Mouse (Mus musculus) hindbrain, embryonic 16.5 days (tissue): ENCODE results near the gene Olfr96. TPM values are rescaled to one million over a fixed set of nuclear protein-coding genes. Genes with fewer than 3 reads are reported as not detected.

Experiments used
- ATAC-seq: fragments of 200-750 bp; cut with Nextera tagmentation; 2 replicates; pipeline ENCODE4 v1.8.0; 2017; ENCODE audit warnings: moderate TSS enrichment, moderate library complexity
- H3K27ac ChIP-seq: fragments of 300-500 bp; sonication (generic); 2 replicates; pipeline ENCODE4 v1.5.1; 2014; ENCODE audit warnings: low read depth, mild to moderate bottlenecking, control low read depth, low read length, moderate library complexity
- H3K27me3 ChIP-seq: fragments of 300-500 bp; sonication (generic); replicated peaks from 2 replicates; pipeline ENCODE4 v1.6.1; 2014; ENCODE audit warnings: low read length; ENCODE audit not compliant: control insufficient read depth, insufficient read depth
- H3K36me3 ChIP-seq: fragments of 300-500 bp; sonication (generic); 2 replicates; pipeline ENCODE4 v1.6.1; 2014; ENCODE audit warnings: mild to moderate bottlenecking, low read length, moderate library complexity, mixed read lengths; ENCODE audit not compliant: control insufficient read depth, insufficient read depth
- H3K4me1 ChIP-seq: fragments of 300-500 bp; sonication (generic); 2 replicates; pipeline ENCODE4 v1.6.1; 2014; ENCODE audit warnings: low read depth, low read length; ENCODE audit not compliant: control insufficient read depth, insufficient read depth
- H3K4me2 ChIP-seq: fragments of 300-500 bp; sonication (generic); 2 replicates; pipeline ENCODE4 v1.6.1; 2014; ENCODE audit warnings: mild to moderate bottlenecking, low read length, control low read depth, moderate library complexity
- H3K4me3 ChIP-seq: fragments of 300-500 bp; sonication (generic); 2 replicates; pipeline ENCODE4 v1.5.1; 2014; ENCODE audit warnings: mild to moderate bottlenecking, low read length, control low read depth, moderate library complexity
- H3K9ac ChIP-seq: fragments of 300-500 bp; sonication (generic); 2 replicates; pipeline ENCODE4 v1.6.1; 2014; ENCODE audit warnings: low read depth, mild to moderate bottlenecking, control low read depth, low read length, moderate library complexity
- H3K9me3 ChIP-seq: fragments of 300-500 bp; sonication (generic); 2 replicates; pipeline ENCODE4 v1.6.1; 2014; ENCODE audit warnings: mild to moderate bottlenecking, low read length, moderate library complexity; ENCODE audit not compliant: control insufficient read depth
- WGBS: fragments of 180-500 bp; shearing (Covaris S2); extraction: QIAGEN DNeasy Blood & Tissue Kit; methylation state at CpG from one replicate; pipeline ENCODE4 v1.1.7; 2014; 5-methylcytosine and 5-hydroxymethylcytosine counted together
- polyA plus RNA-seq: library from polyadenylated mRNA; unstranded; fragments of >200 nt; fragmentation: Nextera tagmentation; extraction: Ambion mirVana; gene quantifications from 2 replicates; pipeline ENCODE4 v1.2.1, GENCODE M21; 2015

Gene Olfr96
- not detected in 2 replicates for polyA plus RNA-seq

DNA sequence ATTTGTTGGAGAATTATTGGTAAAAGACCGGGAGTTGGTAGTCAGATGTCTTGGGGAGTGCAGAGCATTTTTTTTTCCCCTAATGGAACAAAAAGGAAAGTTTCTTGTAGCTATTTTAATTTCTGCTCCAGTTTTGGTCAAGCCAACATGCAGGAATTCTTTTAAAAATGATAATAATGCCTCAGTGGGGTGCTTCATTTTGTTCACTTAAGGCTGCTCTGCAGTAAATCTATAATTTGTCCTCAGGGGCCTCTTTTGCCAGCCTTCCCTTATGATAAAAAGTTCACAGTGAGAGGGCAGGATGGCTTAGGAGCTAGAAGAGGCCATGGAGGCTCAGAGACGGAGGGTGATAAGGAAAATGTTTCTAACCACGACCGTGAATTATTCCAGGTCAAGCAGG lies at the start of gene Olfr96:
Olfr96 (plus strand) TSS at position 301 of the 400 bp plus-strand sequence.
- H3K27me3 ChIP-seq: no peaks in the 10 kb centered on the region
- no peak within 1 kb of the TSS for H3K4me2 ChIP-seq
- no peaks in the 10 kb centered on the region for H3K4me1 ChIP-seq
- no peak for ATAC-seq
- peaks cover 6% of the 10 kb centered on the region; the same call in 1 of the 2 replicates for H3K9me3 ChIP-seq
- H3K4me3 ChIP-seq: no peak within 1 kb of the TSS
- 69% methylated on average over 4 of the region's 4 CpGs for WGBS
- no peaks in the 10 kb centered on the region for H3K36me3 ChIP-seq
- no peak within 1 kb of the TSS for H3K9ac ChIP-seq
- no peak within 1 kb of the TSS for H3K27ac ChIP-seq

DNA sequence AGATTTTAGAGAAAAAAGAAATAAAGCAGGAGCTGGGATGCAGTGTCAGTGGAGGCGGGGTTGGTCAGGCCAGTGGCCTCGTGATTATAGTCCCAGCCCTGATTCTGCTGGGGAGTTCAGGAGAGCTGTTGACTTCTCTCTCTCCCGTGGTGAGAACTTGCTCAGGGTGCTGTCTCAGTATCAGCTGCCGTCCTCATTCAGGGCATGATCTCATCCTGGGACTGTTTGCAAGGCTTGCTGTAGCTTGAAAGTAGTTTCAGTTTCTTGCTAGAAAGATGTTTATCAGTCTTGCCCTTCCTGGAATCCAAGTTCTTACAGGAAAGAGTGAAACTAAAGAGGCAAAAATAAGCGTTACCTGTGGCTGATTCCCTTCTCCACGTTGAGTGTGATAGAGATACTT lies 34.5 kb upstream of the Olfr96 start:
- 58% methylated on average over 6 of the region's 6 CpGs for WGBS
- Histone ChIP-seq H3K9ac (no peak overlapping the region), H3K36me3 (no peaks in the 10 kb centered on the region), H3K27ac (no peak overlapping the region), H3K9me3 (no peaks in the 10 kb centered on the region), H3K27me3 (no peaks in the 10 kb centered on the region), H3K4me3 (no peak overlapping the region), H3K4me1 (no peaks in the 10 kb centered on the region), H3K4me2 (no peak overlapping the region)
- ATAC-seq: no peak

DNA sequence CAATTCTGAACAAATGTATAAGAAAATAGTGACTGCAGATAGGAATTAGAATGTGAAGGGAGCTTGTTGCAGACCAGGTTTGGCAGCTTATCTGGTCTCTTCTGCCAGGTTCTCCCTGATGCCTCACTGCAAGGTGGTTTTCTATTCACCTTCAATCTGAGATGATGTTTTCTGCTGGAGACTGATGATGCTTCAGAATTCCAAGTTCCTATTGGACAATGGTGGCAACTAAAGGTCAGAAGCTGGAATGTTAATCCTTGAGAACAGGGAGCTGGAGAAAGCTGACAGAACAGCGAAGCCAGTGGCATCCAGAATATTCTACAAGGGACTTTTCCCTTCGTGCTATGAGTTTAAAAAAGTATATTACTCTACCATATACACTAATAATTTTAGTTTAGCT lies 29.2 kb upstream of the Olfr96 start:
- no peak overlapping the region for H3K4me2 ChIP-seq
- H3K4me3 ChIP-seq: no peak overlapping the region
- no peaks in the 10 kb centered on the region for H3K9me3 ChIP-seq
- no peaks in the 10 kb centered on the region for H3K36me3 ChIP-seq
- no peaks in the 10 kb centered on the region for H3K4me1 ChIP-seq
- WGBS: 31% methylated on average over 2 of the region's 2 CpGs
- H3K9ac ChIP-seq: no peak overlapping the region
- peak; percentile 65; the same call in 1 of the 2 replicates for ATAC-seq
- no peak overlapping the region for H3K27ac ChIP-seq
- H3K27me3 ChIP-seq: peaks cover 4% of the 10 kb centered on the region; the same call in 1 of the 2 replicates

DNA sequence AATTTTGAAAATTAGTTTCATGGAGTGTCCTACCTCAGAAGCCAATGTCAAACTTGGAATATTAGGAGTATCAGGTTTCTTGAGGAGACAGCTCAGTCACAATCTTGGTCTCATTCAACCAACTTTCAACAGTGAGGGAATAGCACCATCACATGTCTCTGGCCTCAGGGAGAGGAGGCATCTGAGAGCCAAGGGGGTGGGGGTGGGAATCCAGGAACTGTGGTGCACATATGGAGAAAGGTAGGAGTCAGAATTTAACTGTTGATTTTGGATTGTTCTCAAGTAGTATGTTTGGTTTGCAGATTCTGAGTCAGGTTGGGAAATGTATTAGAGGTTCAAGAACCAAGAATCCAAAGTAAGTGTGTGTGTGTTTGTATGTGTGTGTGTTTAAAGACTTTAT lies 26.9 kb upstream of the Olfr96 start:
- no peak overlapping the region for H3K9ac ChIP-seq
- H3K27ac ChIP-seq: no peak overlapping the region
- H3K36me3 ChIP-seq: no peaks in the 10 kb centered on the region
- H3K4me2 ChIP-seq: no peak overlapping the region
- peaks cover 8% of the 10 kb centered on the region for H3K4me1 ChIP-seq
- H3K27me3 ChIP-seq: peaks cover 4% of the 10 kb centered on the region; the same call in 1 of the 2 replicates
- no peak for ATAC-seq
- no peak overlapping the region for H3K4me3 ChIP-seq
- H3K9me3 ChIP-seq: no peaks in the 10 kb centered on the region

DNA sequence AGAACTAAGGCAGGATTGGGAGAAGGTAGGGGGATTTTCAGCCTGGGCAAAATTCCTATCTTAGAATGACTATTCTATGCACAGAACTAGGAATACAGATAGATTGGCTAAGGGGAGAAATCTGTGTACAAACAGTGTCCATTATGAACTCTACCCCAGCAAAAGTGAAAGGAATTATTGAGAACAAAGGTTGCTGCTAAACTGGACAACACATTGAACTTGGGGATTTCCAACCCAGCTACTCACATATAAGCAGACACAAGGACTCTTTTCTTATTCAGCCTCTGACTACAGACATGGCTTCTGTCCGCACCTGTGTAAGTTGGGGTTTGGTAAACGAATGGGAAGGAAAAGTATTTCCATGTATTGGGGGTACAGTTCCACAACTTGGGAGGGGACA lies 26.3 kb upstream of the Olfr96 start, which contains the start of gene Ubd:
Ubd (plus strand) TSS at position 237 of the 400 bp plus-strand sequence.
- H3K9ac ChIP-seq: no peak within 1 kb of the TSS
- peaks cover 8% of the 10 kb centered on the region for H3K4me1 ChIP-seq
- peaks cover 4% of the 10 kb centered on the region; the same call in 1 of the 2 replicates for H3K27me3 ChIP-seq
- WGBS: 94% methylated on average over 2 of the region's 2 CpGs
- H3K9me3 ChIP-seq: no peaks in the 10 kb centered on the region
- no peak for ATAC-seq
- no peak within 1 kb of the TSS for H3K4me2 ChIP-seq
- H3K4me3 ChIP-seq: no peak within 1 kb of the TSS
- H3K27ac ChIP-seq: no peak within 1 kb of the TSS
- H3K36me3 ChIP-seq: no peaks in the 10 kb centered on the region

DNA sequence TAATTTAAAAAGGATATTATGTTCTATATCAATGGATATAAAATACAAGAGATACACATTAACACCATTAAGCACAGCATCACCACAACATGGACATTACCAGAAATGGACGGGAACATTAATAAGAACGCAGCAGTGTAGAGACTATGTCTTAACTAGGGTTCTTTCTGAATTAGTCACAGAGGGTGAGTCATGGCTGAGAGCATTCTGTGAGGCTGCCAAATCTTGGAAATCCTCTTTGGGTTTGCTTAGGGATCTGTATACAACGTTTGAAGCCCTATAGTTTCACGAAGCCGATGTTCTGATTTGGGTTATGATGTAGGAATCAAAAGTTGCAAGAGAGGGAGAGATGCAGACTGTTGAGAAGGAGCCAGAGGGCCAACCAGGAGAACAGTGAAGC lies 25.2 kb upstream of the Olfr96 start:
- Histone ChIP-seq H3K36me3 (no peaks in the 10 kb centered on the region), H3K27ac (no peak overlapping the region), H3K4me3 (no peak overlapping the region), H3K27me3 (peaks cover 4% of the 10 kb centered on the region; the same call in 1 of the 2 replicates), H3K9ac (no peak overlapping the region), H3K9me3 (no peaks in the 10 kb centered on the region), H3K4me1 (peaks cover 8% of the 10 kb centered on the region), H3K4me2 (no peak overlapping the region)
- no peak for ATAC-seq
- 88% methylated on average over 5 of the region's 5 CpGs for WGBS

DNA sequence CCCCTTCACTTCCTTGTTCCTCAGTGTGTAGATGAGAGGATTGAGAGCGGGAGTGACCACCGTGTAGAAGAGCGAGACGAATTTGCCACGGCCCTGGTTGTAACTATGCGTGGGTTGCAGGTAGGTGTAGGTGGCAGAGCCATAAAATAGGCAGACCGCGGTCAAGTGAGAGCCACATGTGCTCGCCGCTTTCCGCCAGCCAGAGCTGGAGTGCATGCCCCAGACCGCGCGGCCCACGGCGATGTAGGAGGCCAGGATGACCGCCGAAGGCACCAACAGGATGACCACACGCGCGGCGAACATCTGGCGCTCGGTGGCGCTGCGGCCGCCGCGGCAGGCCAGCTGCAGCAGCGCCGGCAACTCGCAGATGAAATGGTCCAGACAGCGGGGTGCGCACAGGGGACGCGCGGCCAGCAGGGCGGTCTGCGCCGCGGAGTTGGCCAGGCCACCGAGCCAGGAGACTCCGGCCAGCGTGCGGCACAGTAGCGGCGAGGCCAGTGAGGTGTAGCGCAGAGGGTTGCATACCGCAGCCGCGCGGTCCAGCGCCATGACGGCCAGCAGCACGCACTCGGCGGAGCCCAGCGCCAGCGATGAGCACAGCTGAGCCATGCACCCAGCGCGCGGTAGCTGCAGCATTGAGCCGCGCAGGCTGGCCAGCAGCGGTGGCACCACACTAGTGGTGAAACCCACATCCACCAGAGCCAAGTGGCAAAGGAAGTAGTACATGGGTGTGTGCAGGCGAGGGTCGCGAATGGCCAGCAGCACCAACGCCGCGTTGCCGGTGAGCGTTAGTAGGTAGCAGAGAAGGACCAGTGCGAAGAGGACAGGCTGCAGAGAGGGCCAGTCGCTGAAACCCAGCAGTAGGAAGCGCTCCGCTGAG lies 22.9 kb upstream of the Olfr96 start:
- peaks cover 4% of the 10 kb centered on the region; the same call in 1 of the 2 replicates for H3K27me3 ChIP-seq
- WGBS: under 1% methylated on average over 70 of the region's 77 CpGs

DNA sequence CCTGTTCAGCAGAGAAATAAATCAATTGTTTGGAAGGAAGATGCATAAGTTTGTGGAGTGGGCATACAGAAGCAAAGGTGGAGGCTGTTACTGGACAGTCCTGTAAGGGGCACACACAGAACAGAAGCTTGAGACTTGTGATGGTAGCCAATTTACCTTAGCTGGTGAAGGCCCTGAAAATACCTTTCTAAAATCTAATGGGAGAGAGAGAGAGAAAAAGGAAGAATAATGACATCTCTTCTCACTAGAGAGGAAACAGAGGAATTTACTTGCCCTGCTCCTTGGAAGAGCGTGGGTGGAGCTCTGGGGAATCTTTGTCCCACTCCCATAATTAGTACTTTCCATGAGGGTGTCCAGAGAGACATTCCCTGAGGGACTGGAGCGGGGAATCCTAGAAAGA lies 19.1 kb upstream of the Olfr96 start, which contains the start of gene Olfr94:
Olfr94 (minus strand) TSS at position 101 of the 400 bp plus-strand sequence.
- H3K27me3 ChIP-seq: no peaks in the 10 kb centered on the region
- no peak for ATAC-seq

More for the DNA sequence above, 22.9 kb upstream of the Olfr96 start:
- H3K9ac ChIP-seq: peak overlapping the region; percentile 61
- H3K4me3 ChIP-seq: peak overlapping the region; percentile 63
- no peaks in the 10 kb centered on the region for H3K36me3 ChIP-seq
- no peaks in the 10 kb centered on the region for H3K9me3 ChIP-seq
- H3K4me2 ChIP-seq: peak overlapping the region; percentile 88
- peak overlapping the region; percentile 75 for H3K27ac ChIP-seq
- peak; percentile 97 for ATAC-seq
- peaks cover 8% of the 10 kb centered on the region for H3K4me1 ChIP-seq

DNA sequence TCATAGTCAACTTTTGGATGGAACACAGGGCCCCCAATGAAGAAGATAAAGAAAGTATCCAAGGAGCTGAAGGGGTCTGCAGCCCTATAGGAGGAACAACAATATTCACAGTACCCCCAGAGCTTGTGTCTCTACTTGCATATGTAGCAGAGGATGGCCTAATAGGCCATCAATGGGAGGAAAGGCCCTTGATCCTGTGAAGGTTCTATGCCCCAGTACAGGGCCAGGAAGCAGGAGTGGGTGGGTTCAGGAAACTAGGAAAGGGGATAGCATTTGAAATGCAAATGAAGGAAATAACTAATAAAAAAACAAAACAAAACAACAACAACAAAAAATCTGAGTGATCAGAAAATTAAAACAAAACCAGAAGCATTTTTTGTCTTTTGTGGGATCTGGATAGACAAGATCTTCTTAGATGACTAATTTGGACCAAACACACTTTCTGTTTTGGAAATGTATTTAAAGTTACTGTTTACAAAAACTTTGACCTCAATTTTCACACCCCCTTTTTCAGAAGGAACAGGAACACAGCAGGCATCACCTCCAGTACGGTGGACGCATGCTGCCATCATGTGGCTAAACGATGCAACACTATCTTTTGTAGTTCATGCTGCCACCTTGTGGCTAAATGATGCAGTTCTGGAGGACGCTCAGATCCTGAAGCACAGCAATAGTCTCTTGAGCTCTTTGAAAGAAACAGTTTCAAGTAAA lies 16.6 kb upstream of the Olfr96 start:
- peak; percentile 93 for ATAC-seq
- H3K9ac ChIP-seq: no peak overlapping the region
- 1% methylated on average over 4 of the region's 4 CpGs for WGBS
- no peaks in the 10 kb centered on the region for H3K36me3 ChIP-seq
- H3K4me1 ChIP-seq: no peaks in the 10 kb centered on the region
- H3K27ac ChIP-seq: no peak overlapping the region
- no peak overlapping the region for H3K4me2 ChIP-seq
- H3K9me3 ChIP-seq: no peaks in the 10 kb centered on the region
- no peaks in the 10 kb centered on the region for H3K27me3 ChIP-seq
- H3K4me3 ChIP-seq: no peak overlapping the region

More for the DNA sequence above, 19.1 kb upstream of the Olfr96 start, which contains the start of gene Olfr94:
- H3K9me3 ChIP-seq: no peaks in the 10 kb centered on the region
- H3K4me2 ChIP-seq: no peak within 1 kb of the TSS
- no peak within 1 kb of the TSS for H3K27ac ChIP-seq
- WGBS: 79% methylated on average over 2 of the region's 2 CpGs
- H3K4me1 ChIP-seq: peaks cover 8% of the 10 kb centered on the region
- no peak within 1 kb of the TSS for H3K4me3 ChIP-seq
- no peak within 1 kb of the TSS for H3K9ac ChIP-seq
- no peaks in the 10 kb centered on the region for H3K36me3 ChIP-seq
